Mouse (Mus musculus) thymus, adult 2 months (tissue): ENCODE data around the gene Slc24a3.

ENCODE experiments used
- CTCF ChIP-seq: fragments of 200-500 bp; IDR thresholded peaks from 2 replicates; pipeline ENCODE4 v1.5.1; 2012; ENCODE audit warnings: mild to moderate bottlenecking, control low read depth, low read length, moderate library complexity, borderline replicate concordance; ENCODE audit not compliant: control insufficient read depth, poor library complexity, insufficient read depth; ENCODE audit errors: extremely low read depth
- POLR2A ChIP-seq: fragments of 200-500 bp; IDR thresholded peaks from 2 replicates; pipeline ENCODE4 v1.6.1; 2012; ENCODE audit warnings: mild to moderate bottlenecking, low read length, control low read depth, moderate library complexity; ENCODE audit not compliant: control insufficient read depth, poor library complexity, insufficient read depth; ENCODE audit errors: extremely low read depth

DNA sequence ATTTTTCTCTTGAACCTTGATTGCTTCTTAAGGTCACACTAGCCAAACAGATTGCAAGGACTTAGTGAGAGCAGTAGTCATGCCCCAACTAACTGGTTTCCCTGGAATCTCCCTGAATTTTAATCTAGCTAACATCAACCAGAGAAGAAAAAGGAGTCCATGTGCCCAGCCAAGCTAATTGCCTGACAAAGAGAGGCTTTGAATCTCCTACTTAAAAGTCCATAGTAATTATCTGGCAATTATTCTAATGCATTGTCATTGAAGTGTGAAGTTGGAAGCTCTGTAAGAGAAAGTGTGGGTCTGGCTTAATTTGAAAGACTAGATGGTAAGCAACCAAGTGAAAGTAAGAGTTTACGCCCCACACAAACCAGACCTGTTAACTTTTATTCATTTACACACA is 333.9 kb downstream of the Slc24a3 start:
- TF ChIP-seq CTCF (no peak), POLR2A (no peak)
